In the genomic region with DNA sequence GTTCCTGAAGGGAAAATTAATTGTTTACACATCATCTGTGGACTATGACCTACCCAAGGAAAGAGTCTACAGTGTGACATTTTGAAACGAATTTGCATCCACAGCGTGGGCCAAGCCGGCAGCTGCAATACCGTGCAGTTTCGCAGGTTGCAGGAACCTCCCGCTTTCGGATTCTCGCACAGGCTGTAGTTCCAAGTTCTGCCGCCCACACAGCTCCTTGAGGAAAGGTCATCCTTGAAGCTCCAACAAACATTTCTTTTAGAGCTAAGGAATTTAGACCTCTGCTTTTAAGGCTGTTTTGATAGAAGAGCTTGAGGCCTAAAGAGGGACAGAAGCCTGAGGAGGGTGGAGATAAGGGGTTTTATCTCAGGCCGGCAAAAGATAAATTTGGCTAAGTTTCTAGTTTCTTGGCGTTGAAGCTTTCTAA, we compare ENCODE assay signal across 11 mouse cellular contexts.
DNase-seq lines count a peak whose midpoint lies in the region; ATAC-seq lines count a peak whose summit lies in the region.
"Had no signal": no experiment of that assay in that cellular context is flagged by ENCODE, and none has a peak within 500 bp of the region (broad histone marks: within the 10 kb centered on the region; RNA-seq: fewer than 3 reads in every experiment).

No protein-coding gene starts in this region.

- no peaks in the 10 kb centered on the region for H3K36me3 ChIP-seq in midbrain, embryonic 11.5 days (ENCODE audit: control insufficient read depth, insufficient read depth, low read length)
- no peaks in the 10 kb centered on the region for H3K36me3 ChIP-seq in midbrain, embryonic 13.5 days
- H3K36me3 ChIP-seq in liver, embryonic 11.5 days (ENCODE audit: control insufficient read depth, insufficient read depth, low read length): no peaks in the 10 kb centered on the region
- H3K36me3 ChIP-seq in forebrain, embryonic 12.5 days (replicated peaks): no peaks in the 10 kb centered on the region

- 90% methylated on average over 11 of the region's 11 CpGs for WGBS in midbrain, embryonic 11.5 days
- WGBS in midbrain, embryonic 13.5 days: 92% methylated on average over 11 of the region's 11 CpGs
- WGBS in liver, embryonic 11.5 days: 48% methylated on average over 11 of the region's 11 CpGs
- WGBS in forebrain, embryonic 12.5 days: 94% methylated on average over 11 of the region's 11 CpGs

- no peak overlapping the region for H3K4me2 ChIP-seq in midbrain, embryonic 11.5 days
- H3K4me2 ChIP-seq in midbrain, embryonic 13.5 days (replicated peaks): no peak overlapping the region
- 0 out of 2 replicates have a peak overlapping the region, but pooled peaks have one; percentile 6 for H3K4me2 ChIP-seq in liver, embryonic 11.5 days
- no peak overlapping the region for H3K4me2 ChIP-seq in forebrain, embryonic 12.5 days

- H3K27ac ChIP-seq in midbrain, embryonic 11.5 days (ENCODE audit: low read depth, low read length): no peak overlapping the region
- H3K27ac ChIP-seq in midbrain, embryonic 13.5 days: no peak overlapping the region
- H3K27ac ChIP-seq in liver, embryonic 11.5 days (ENCODE audit: low read depth, low read length): no peak overlapping the region
- H3K27ac ChIP-seq in forebrain, embryonic 12.5 days: no peak overlapping the region

- no peak overlapping the region for H3K4me3 ChIP-seq in midbrain, embryonic 11.5 days (ENCODE audit: low read depth, low read length)
- no peak overlapping the region for H3K4me3 ChIP-seq in midbrain, embryonic 13.5 days (replicated peaks)
- no peak overlapping the region for H3K4me3 ChIP-seq in liver, embryonic 11.5 days (ENCODE audit: low read depth, low read length)
- no peak overlapping the region for H3K4me3 ChIP-seq in forebrain, embryonic 12.5 days (replicated peaks)

- no peaks in the 10 kb centered on the region for H3K4me1 ChIP-seq in midbrain, embryonic 11.5 days (ENCODE audit: control insufficient read depth, insufficient read depth, low read length)
- no peaks in the 10 kb centered on the region for H3K4me1 ChIP-seq in midbrain, embryonic 13.5 days (replicated peaks)
- peaks cover 5% of the 10 kb centered on the region for H3K4me1 ChIP-seq in liver, embryonic 11.5 days (replicated peaks; ENCODE audit: control insufficient read depth, insufficient read depth, low read length)
- H3K4me1 ChIP-seq in forebrain, embryonic 12.5 days: no peaks in the 10 kb centered on the region

- H3K9me3 ChIP-seq in midbrain, embryonic 11.5 days (ENCODE audit: control insufficient read depth, low read length): no peaks in the 10 kb centered on the region
- no peaks in the 10 kb centered on the region for H3K9me3 ChIP-seq in midbrain, embryonic 13.5 days
- H3K9me3 ChIP-seq in liver, embryonic 11.5 days (ENCODE audit: control insufficient read depth, low read length): no peaks in the 10 kb centered on the region
- H3K9me3 ChIP-seq in forebrain, embryonic 12.5 days: no peaks in the 10 kb centered on the region

- ATAC-seq in midbrain, embryonic 11.5 days (ENCODE audit: low FRiP score): no peak
- no peak for ATAC-seq in midbrain, embryonic 13.5 days
- ATAC-seq in liver, embryonic 11.5 days (replicated peaks; ENCODE audit: low FRiP score): peak; percentile 35
- ATAC-seq in megakaryocyte progenitor cell, adult 5-6 weeks (replicated peaks; ENCODE audit: poor library complexity): no peak
- no peak for ATAC-seq in forebrain, embryonic 12.5 days (ENCODE audit: low FRiP score)
- ATAC-seq: activated CD4-positive, CD25-positive, alpha-beta regulatory T cell, adult 4 months had no signal

- no peak overlapping the region for H3K9ac ChIP-seq in midbrain, embryonic 11.5 days (ENCODE audit: low read length)
- H3K9ac ChIP-seq in midbrain, embryonic 13.5 days (replicated peaks): no peak overlapping the region
- H3K9ac ChIP-seq in liver, embryonic 11.5 days (ENCODE audit: low read depth, low read length): no peak overlapping the region
- no peak overlapping the region for H3K9ac ChIP-seq in forebrain, embryonic 12.5 days

- peak; percentile 26 for DNase-seq in adrenal gland, adult 2 months
- no peak for DNase-seq in adrenal gland, postnatal 10 days
- peak; percentile 53 for DNase-seq in midbrain, embryonic 11.5 days (ENCODE audit: low spot score, missing footprints)
- no peak for DNase-seq in liver, embryonic 11.5 days (ENCODE audit: low spot score)
- peak; percentile 73 for DNase-seq in testis, postnatal 14 days (ENCODE audit: low spot score)
- DNase-seq: embryo, embryonic 11 days; gastrocnemius, postnatal 36 days had no signal

- no peaks in the 10 kb centered on the region for H3K27me3 ChIP-seq in midbrain, embryonic 11.5 days (ENCODE audit: control insufficient read depth, insufficient read depth, low read length)
- H3K27me3 ChIP-seq in midbrain, embryonic 13.5 days: no peaks in the 10 kb centered on the region
- H3K27me3 ChIP-seq in liver, embryonic 11.5 days (replicated peaks; ENCODE audit: control insufficient read depth, insufficient read depth, low read length): no peaks in the 10 kb centered on the region
- H3K27me3 ChIP-seq in forebrain, embryonic 12.5 days: no peaks in the 10 kb centered on the region

Comparison
In these comparisons a context has a peak if more than half of its experiments do, and no peak if none do; other contexts are left out.
1. DNase-seq: peak in adrenal gland, adult 2 months (single experiment), midbrain, embryonic 11.5 days (single experiment) and testis, postnatal 14 days (single experiment); none in adrenal gland, postnatal 10 days (single experiment) and liver, embryonic 11.5 days (single experiment).